Mouse (Mus musculus): ENCODE measurements at regions not wholly inside any gene's neighbourhood (a gene's known extent, or its start where the extent isn't known, plus 50 kb on each side); places are given as distances from the start of the nearest gene placed in this dataset.
A peak's percentile ranks its signal among the peaks of the same experiment; 100 is the strongest.
"Not testable (repeated sequence)": the region's sequence is repeated elsewhere in the genome, so short reads cannot be mapped to it uniquely, and the experiment has no call there.

- no peak for DNase-seq
Observed at GRCm38 (mm10) chr15:96031085-96031780, 240.6 kb downstream of the Ano6 start.

- DNase-seq = no peak
Observed at GRCm38 (mm10) chr15:96035273-96035672, 244.6 kb downstream of the Ano6 start.

GRCm38 (mm10) chr15:96045561-96045960 lies 241.8 kb upstream of the Arid2 start:
- no peak for DNase-seq

GRCm38 (mm10) chr15:96046651-96047050 lies 240.7 kb upstream of the Arid2 start:
- no peak for DNase-seq

- no peak for DNase-seq
Observed at GRCm38 (mm10) chr15:96050416-96050815, 236.9 kb upstream of the Arid2 start.

- DNase-seq = no peak
Observed at GRCm38 (mm10) chr15:96052586-96052985, 234.7 kb upstream of the Arid2 start.

GRCm38 (mm10) chr15:96055361-96055760 lies 232.0 kb upstream of the Arid2 start:
- no peak for DNase-seq

- DNase-seq = no peak
Observed at GRCm38 (mm10) chr15:96055796-96056473, 231.4 kb upstream of the Arid2 start.

GRCm38 (mm10) chr15:96059623-96060022 lies 227.7 kb upstream of the Arid2 start:
- no peak for DNase-seq

GRCm38 (mm10) chr15:96064499-96065217 lies 222.7 kb upstream of the Arid2 start:
- no peak for DNase-seq

GRCm38 (mm10) chr15:96075615-96076014 lies 211.7 kb upstream of the Arid2 start:
- DNase-seq = no peak

- DNase-seq = no peak
Observed at GRCm38 (mm10) chr15:96077756-96078155, 209.6 kb upstream of the Arid2 start.

- DNase-seq = no peak
Observed at GRCm38 (mm10) chr15:96078580-96078979, 208.7 kb upstream of the Arid2 start.

GRCm38 (mm10) chr15:96089676-96090075 lies 197.6 kb upstream of the Arid2 start:
- no peak for DNase-seq

GRCm38 (mm10) chr15:96096438-96096837 lies 190.9 kb upstream of the Arid2 start:
- no peak for DNase-seq

GRCm38 (mm10) chr15:96098821-96099220 lies 188.5 kb upstream of the Arid2 start:
- DNase-seq = no peak

- DNase-seq = not testable (repeated sequence)
Observed at GRCm38 (mm10) chr15:96099844-96100640, 187.3 kb upstream of the Arid2 start.

- DNase-seq = peak; percentile 59
Observed at GRCm38 (mm10) chr15:96103737-96104136, 183.6 kb upstream of the Arid2 start.

GRCm38 (mm10) chr15:96107503-96107902 lies 179.8 kb upstream of the Arid2 start:
- DNase-seq = no peak

- no peak for DNase-seq
Observed at GRCm38 (mm10) chr15:96113091-96113490, 174.2 kb upstream of the Arid2 start.

GRCm38 (mm10) chr15:96114616-96115015 lies 172.7 kb upstream of the Arid2 start:
- DNase-seq = no peak

GRCm38 (mm10) chr15:96115196-96115595 lies 172.1 kb upstream of the Arid2 start:
- no peak for DNase-seq

GRCm38 (mm10) chr15:96119240-96119639 lies 168.1 kb upstream of the Arid2 start:
- DNase-seq = no peak
